Mouse (Mus musculus) intestine, embryonic 16.5 days (tissue): ENCODE data around the gene Hps3. TPM values are rescaled to one million over a fixed set of nuclear protein-coding genes. Genes with fewer than 3 reads are reported as not detected.
A peak's percentile ranks its signal among the peaks of the same experiment; 100 is the strongest.
"Not testable (repeated sequence)": the region's sequence is repeated elsewhere in the genome, so short reads cannot be mapped to it uniquely, and the experiment has no call there.

ENCODE experiments used
- ATAC-seq: fragments of 200-750 bp; cut with Nextera tagmentation; 2 replicates; pipeline ENCODE4 v1.8.0; 2017; ENCODE audit warnings: moderate TSS enrichment, moderate library complexity
- H3K27ac ChIP-seq: fragments of 300-500 bp; sonication (generic); 2 replicates; pipeline ENCODE4 v1.5.1; 2014; ENCODE audit warnings: mild to moderate bottlenecking, low read length
- H3K27me3 ChIP-seq: fragments of 300-500 bp; sonication (generic); replicated peaks from 2 replicates; pipeline ENCODE4 v1.6.1; 2014; ENCODE audit warnings: low read length, control low read depth, mixed read lengths; ENCODE audit not compliant: control insufficient read depth, insufficient read depth
- H3K36me3 ChIP-seq: fragments of 300-500 bp; sonication (generic); 2 replicates; pipeline ENCODE4 v1.6.1; 2014; ENCODE audit warnings: low read length, control low read depth; ENCODE audit not compliant: control insufficient read depth, insufficient read depth
- H3K4me1 ChIP-seq: fragments of 300-500 bp; sonication (generic); 2 replicates; pipeline ENCODE4 v1.6.1; 2014; ENCODE audit warnings: low read length, control low read depth, mixed read lengths; ENCODE audit not compliant: control insufficient read depth, insufficient read depth
- H3K4me2 ChIP-seq: fragments of 300-500 bp; sonication (generic); 2 replicates; pipeline ENCODE4 v1.6.1; 2014; ENCODE audit warnings: low read depth, low read length, control low read depth
- H3K4me3 ChIP-seq: fragments of 300-500 bp; sonication (generic); 2 replicates; pipeline ENCODE4 v1.5.1; 2014; ENCODE audit warnings: mild to moderate bottlenecking, low read length
- H3K9ac ChIP-seq: fragments of 300-500 bp; sonication (generic); 2 replicates; pipeline ENCODE4 v1.6.1; 2014; ENCODE audit warnings: low read depth, low read length
- H3K9me3 ChIP-seq: fragments of 300-500 bp; sonication (generic); 2 replicates; pipeline ENCODE4 v1.6.1; 2016; ENCODE audit warnings: low read length, control low read depth; ENCODE audit not compliant: control insufficient read depth
- WGBS: fragments of 180-500 bp; shearing (Covaris S2); extraction: QIAGEN DNeasy Blood & Tissue Kit; methylation state at CpG from one replicate; pipeline ENCODE4 v1.1.7; 2014; 5-methylcytosine and 5-hydroxymethylcytosine counted together
- polyA plus RNA-seq: library from polyadenylated mRNA; unstranded; fragments of >200 nt; fragmentation: Nextera tagmentation; extraction: Ambion mirVana; gene quantifications from 2 replicates; pipeline ENCODE4 v1.2.1, GENCODE M21; 2015

Gene Hps3
- polyA plus RNA-seq, 1 experiment from 2014 or later, result 9.8 TPM

DNA sequence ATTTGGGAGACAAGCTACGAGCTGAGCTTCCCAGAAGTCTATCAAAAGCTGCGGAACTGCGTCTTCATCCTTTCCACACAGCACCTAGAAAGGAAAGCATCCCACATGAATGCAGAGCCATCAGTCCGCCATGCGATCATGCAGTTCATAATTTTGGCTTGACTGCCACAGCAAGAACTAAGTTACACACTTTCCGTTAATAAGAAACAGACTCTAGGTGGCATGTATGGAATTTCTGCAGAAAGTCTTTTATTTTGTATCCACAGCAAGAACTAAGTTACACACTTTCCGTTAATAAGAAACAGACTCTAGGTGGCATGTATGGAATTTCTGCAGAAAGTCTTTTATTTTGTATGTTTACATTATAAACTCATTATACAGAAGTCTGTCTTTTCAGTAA lies 24.2 kb downstream of the Hps3 start:
- WGBS, result 79% methylated on average over 7 of the region's 7 CpGs

DNA sequence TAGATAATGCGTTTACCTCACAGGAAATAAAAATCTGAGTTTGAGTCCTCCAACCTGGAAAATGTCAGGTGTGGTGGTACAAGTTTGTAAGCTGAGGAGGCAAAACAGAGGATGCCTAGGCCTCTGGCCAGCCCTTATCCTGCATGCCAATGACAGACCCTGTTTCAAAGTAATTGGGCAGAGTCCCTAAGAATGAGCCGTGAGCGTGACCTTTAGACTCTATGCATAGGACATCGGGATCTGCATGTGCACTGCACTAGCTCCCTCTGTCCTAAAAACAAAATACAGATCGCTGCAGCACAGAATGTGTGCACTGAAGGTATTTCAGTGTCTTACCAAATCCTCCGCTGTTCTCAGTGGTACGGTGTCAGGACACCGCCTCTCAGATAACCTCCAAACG lies 24.7 kb downstream of the Hps3 start:
- WGBS, result 88% methylated on average over 9 of the region's 9 CpGs
- ATAC-seq, result no peak
- no peak overlapping the region for H3K27ac ChIP-seq
- no peaks in the 10 kb centered on the region for H3K27me3 ChIP-seq
- H3K36me3 ChIP-seq, result peaks cover 2% of the 10 kb centered on the region; the same call in 1 of the 2 replicates
- no peaks in the 10 kb centered on the region for H3K4me1 ChIP-seq
- no peak overlapping the region for H3K4me2 ChIP-seq
- H3K9me3 ChIP-seq, result no peaks in the 10 kb centered on the region
- no peak overlapping the region for H3K4me3 ChIP-seq
- no peak overlapping the region for H3K9ac ChIP-seq

More for the DNA sequence above, 24.2 kb downstream of the Hps3 start:
- H3K27me3 ChIP-seq, H3K36me3 ChIP-seq, H3K9ac ChIP-seq, H3K27ac ChIP-seq, H3K9me3 ChIP-seq, ATAC-seq, H3K4me1 ChIP-seq, H3K4me2 ChIP-seq, H3K4me3 ChIP-seq: not testable (repeated sequence)

DNA sequence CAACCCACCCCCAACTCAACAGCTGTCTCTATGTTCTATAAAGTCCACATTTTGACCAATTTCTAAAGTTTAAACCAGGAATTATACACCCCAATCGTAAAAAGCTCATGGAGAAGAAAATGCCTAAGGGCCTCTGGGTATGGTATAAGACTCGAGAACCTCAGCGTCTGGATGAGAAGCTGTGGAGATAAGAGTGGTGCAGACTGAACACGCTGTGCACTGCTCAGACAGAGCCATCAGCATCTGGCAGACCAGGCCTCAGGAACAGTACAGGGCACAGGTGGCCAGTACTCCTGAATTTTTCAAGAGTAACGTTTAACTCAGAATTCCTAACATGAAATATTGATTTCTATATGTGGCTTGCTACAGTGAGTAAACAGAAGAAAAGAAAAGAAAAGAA lies 27.4 kb downstream of the Hps3 start:
- WGBS, result 70% methylated on average over 5 of the region's 5 CpGs
- Histone ChIP-seq H3K4me2 (no peak overlapping the region), H3K9ac (no peak overlapping the region), H3K4me3 (no peak overlapping the region), H3K27me3 (no peaks in the 10 kb centered on the region), H3K4me1 (no peaks in the 10 kb centered on the region), H3K36me3 (peaks cover 2% of the 10 kb centered on the region; the same call in 1 of the 2 replicates), H3K27ac (no peak overlapping the region), H3K9me3 (no peaks in the 10 kb centered on the region)
- ATAC-seq, result 0 out of 2 replicates have a peak, but pooled peaks have one; percentile 71

DNA sequence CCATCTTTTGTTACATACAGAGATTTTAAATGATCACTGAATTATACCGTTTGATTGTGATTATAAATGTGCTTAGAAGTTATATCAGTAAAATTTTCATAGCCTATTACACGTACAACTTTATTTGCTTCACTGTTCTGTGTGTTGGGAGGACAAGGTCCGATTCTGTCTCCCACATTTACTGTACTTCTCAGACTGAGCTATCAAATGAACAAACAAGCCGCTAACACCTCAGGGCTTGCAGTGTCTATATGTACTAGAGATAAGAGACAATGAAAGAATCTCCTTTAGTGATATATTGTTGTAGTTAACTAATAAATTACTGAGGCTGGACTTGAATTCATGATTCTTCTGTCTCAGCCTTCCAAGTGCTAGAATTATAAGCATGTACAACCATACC lies 27.8 kb downstream of the Hps3 start:
- Histone ChIP-seq H3K9me3 (no peaks in the 10 kb centered on the region), H3K4me2 (no peak overlapping the region), H3K27me3 (no peaks in the 10 kb centered on the region), H3K9ac (no peak overlapping the region), H3K4me3 (no peak overlapping the region), H3K4me1 (no peaks in the 10 kb centered on the region), H3K27ac (no peak overlapping the region), H3K36me3 (peaks cover 2% of the 10 kb centered on the region; the same call in 1 of the 2 replicates)
- 68% methylated on average over 4 of the region's 4 CpGs for WGBS
- peak; percentile 85 for ATAC-seq

DNA sequence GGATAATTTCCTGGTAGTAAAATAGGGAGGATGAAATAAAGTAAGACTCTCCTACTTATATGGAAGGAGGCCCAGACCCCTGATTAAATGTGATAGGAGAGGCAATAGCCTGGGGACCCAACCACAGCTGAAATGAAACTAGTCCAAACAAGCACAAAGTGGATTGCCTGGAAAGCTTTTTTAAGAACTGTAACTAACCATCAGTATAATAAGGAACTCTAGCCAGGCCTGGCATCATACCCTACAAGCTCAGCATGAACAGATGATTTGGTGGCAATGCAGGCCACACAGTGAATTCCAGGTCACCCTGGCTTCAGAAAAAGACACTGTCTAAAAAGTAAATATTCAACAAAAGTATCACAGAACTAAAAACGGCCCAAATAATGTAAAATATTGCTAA lies 29.5 kb downstream of the Hps3 start:
- Histone ChIP-seq H3K36me3 (peaks cover 2% of the 10 kb centered on the region; the same call in 1 of the 2 replicates), H3K4me1 (no peaks in the 10 kb centered on the region), H3K27me3 (no peaks in the 10 kb centered on the region), H3K4me2 (no peak overlapping the region), H3K27ac (no peak overlapping the region), H3K4me3 (no peak overlapping the region), H3K9ac (no peak overlapping the region), H3K9me3 (no peaks in the 10 kb centered on the region)
- 77% methylated on average over 1 of the region's 1 CpGs for WGBS
- ATAC-seq, result no peak

DNA sequence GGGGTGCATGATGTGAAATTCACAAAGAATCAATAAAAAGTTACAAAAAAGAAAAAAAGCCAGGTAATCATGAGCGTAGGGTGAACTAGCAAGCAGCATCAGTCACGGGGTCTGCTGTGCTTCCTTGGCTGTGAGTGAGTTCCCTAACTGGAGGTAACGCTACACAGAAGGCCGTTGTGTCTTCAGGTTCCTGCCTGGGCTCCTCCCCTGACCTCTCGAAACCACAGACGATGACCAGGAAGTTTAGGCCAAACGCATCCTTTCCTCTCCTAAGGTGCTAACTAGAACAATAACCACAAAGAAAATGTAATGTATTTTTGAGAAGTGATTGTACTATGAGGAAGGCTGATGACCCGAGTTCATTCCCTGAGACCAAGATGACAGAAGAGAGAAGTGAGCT lies 30.7 kb downstream of the Hps3 start:
- Histone ChIP-seq H3K9ac (no peak overlapping the region), H3K4me3 (no peak overlapping the region), H3K4me2 (no peak overlapping the region), H3K4me1 (no peaks in the 10 kb centered on the region), H3K27ac (no peak overlapping the region), H3K9me3 (no peaks in the 10 kb centered on the region), H3K27me3 (no peaks in the 10 kb centered on the region), H3K36me3 (no peaks in the 10 kb centered on the region)
- 82% methylated on average over 8 of the region's 8 CpGs for WGBS
- no peak for ATAC-seq

DNA sequence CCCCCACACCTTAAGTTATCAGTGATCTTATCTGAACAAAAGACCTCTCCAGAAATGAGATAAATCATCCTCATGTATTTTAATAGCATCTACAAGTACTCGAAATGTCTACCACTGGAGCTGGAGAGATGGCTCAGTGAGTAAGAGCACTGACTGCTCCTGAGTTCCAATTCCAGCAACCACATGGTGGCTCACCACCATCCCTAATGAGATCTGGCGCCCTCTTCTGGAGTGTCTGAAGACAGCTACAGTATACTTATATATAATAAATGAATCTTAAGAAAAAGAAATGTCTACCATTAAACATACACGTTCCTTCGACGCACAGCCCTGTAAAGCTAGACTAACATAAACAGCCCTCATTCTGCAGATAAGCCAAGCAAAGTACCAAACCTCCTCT lies 32.3 kb downstream of the Hps3 start:
- no peaks in the 10 kb centered on the region for H3K4me1 ChIP-seq
- no peak overlapping the region for H3K27ac ChIP-seq
- WGBS, result 78% methylated on average over 5 of the region's 5 CpGs
- no peaks in the 10 kb centered on the region for H3K9me3 ChIP-seq
- no peak overlapping the region for H3K4me2 ChIP-seq
- no peaks in the 10 kb centered on the region for H3K36me3 ChIP-seq
- H3K4me3 ChIP-seq, result no peak overlapping the region
- no peak overlapping the region for H3K9ac ChIP-seq
- ATAC-seq, result no peak
- no peaks in the 10 kb centered on the region for H3K27me3 ChIP-seq

DNA sequence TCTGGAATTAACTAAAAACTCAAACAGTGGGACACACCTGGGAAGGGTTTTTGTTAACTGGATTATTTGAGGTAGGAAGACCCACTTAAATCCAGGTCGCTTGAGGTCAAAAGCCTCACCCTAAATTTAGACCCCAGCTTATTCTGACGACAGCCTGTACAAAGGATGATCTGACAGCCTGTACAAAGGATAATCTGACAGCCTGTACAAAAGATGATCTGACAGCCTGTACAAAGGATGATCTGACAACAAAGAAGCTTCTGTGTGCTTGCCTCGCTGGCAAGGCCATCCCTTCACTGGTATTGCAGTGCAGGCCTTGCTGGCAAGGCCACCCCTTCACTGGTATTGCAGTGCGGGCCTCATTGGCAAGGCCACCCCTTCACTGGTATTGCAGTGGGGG lies 34.3 kb downstream of the Hps3 start:
- ATAC-seq, result no peak
- no peaks in the 10 kb centered on the region for H3K4me1 ChIP-seq

DNA sequence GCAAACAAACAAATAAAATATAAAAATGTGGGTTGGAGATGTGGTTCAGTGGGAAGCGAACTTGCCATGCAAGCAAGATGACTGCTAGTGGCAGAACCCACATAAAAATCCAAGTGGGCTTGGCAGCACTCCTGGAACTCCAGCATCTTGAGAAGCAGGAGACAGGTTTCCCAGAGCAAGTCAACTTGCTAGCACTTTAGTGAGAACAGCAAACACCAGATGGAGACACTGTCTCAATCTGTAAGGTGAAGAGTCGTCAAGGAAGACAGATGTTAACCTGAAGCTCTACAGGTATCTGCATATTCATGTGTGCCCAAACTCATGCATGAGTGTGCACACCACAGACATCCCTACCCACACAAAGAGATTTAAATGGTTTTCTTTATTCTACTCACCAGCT lies 35.6 kb downstream of the Hps3 start:
- H3K9ac ChIP-seq, result no peak overlapping the region
- no peak overlapping the region for H3K27ac ChIP-seq
- 79% methylated on average over 2 of the region's 2 CpGs for WGBS
- no peaks in the 10 kb centered on the region for H3K36me3 ChIP-seq
- H3K4me3 ChIP-seq, result no peak overlapping the region
- no peaks in the 10 kb centered on the region for H3K27me3 ChIP-seq
- H3K4me2 ChIP-seq, result no peak overlapping the region
- ATAC-seq, result no peak
- H3K9me3 ChIP-seq, result no peaks in the 10 kb centered on the region
- no peaks in the 10 kb centered on the region for H3K4me1 ChIP-seq

More for the DNA sequence above, 34.3 kb downstream of the Hps3 start:
- Histone ChIP-seq H3K36me3 (no peaks in the 10 kb centered on the region), H3K27me3 (no peaks in the 10 kb centered on the region), H3K4me3 (no peak overlapping the region), H3K27ac (no peak overlapping the region), H3K9ac (no peak overlapping the region), H3K4me2 (no peak overlapping the region), H3K9me3 (no peaks in the 10 kb centered on the region)
- WGBS, result 87% methylated on average over 4 of the region's 4 CpGs

DNA sequence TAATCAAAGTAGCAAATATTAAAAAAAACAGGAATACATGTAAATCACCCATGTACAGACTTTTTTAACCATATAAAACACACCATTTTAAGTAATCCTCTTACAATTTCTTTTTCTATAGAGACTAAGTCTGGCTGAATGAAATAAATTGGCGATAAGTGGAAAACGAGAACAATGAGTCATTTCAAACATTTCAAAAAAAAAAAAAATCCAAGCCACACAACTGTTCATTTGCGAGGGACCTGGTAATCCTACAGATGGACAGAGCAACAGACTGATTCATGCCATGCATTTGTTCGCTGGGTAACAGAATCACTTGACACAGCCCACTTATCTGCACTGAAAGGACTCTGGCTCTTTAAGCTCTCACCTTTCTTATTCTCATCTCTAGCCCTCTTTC lies 42.7 kb downstream of the Hps3 start:
- Histone ChIP-seq H3K4me3 (no peak overlapping the region), H3K9me3 (no peaks in the 10 kb centered on the region), H3K36me3 (no peaks in the 10 kb centered on the region), H3K27ac (no peak overlapping the region), H3K9ac (no peak overlapping the region), H3K4me2 (no peak overlapping the region), H3K27me3 (no peaks in the 10 kb centered on the region), H3K4me1 (no peaks in the 10 kb centered on the region)
- WGBS, result 88% methylated on average over 4 of the region's 4 CpGs
- ATAC-seq, result no peak
